Mouse (Mus musculus) heart, postnatal 0 days (tissue): ENCODE measurements around the gene Fgfr2.

ENCODE experiments used
- CTCF ChIP-seq: IDR thresholded peaks from 2 replicates; pipeline ENCODE4 v1.5.1; 2016; ENCODE audit warnings: antibody characterized with exemption, control low read depth, low read depth
- EP300 ChIP-seq: IDR thresholded peaks from 2 replicates; pipeline ENCODE4 v1.6.1; 2016; ENCODE audit warnings: antibody characterized with exemption, low read depth

DNA sequence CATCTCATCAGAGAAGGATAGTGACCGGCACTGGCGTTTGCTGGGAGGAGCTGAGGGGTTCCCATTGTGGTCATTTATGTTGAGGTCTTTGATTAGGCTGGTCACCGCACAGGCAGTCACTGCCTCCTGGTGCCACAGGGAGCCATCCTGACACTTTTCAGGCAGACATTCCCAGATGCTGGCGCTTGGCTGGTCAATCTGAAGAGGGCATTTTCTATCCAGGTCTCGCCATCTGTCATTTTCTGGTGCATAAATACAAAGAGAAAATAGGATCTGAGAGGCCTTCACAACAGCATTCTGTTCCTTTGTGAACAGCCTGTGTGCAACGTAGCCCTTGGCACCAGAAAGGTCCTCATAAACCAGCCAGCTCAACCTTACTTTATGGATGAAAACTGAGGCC lies 363.2 kb downstream of the Fgfr2 start:
- TF ChIP-seq EP300 (no peak), CTCF (no peak)
